Mouse (Mus musculus) adrenal gland, postnatal 36 days (tissue): Measurements from ENCODE around the gene Crmp1. TPM values are rescaled to one million over a fixed set of nuclear protein-coding genes. Genes with fewer than 3 reads are reported as not detected.
A peak's percentile ranks its signal among the peaks of the same experiment; 100 is the strongest.

Experiments
- DNase-seq, 2 experiments: peaks; one replicate each; pipeline ENCODE4 v3.0.0; 2021; ENCODE audit warnings: mixed read lengths in 1 of 2
- long read RNA-seq, 2 experiments: library from polyadenylated mRNA; stranded (forward); transcript quantifications; one replicate each; pipeline ENCODE4 v2.0.0; 2021; ENCODE audit warnings: borderline sequencing depth in 2 of 2
- total RNA-seq, 2 experiments: library from RNA; stranded (reverse); gene quantifications; 2 replicates each; pipeline ENCODE4 v1.2.3; 2021

The Crmp1 gene
- 1 to 10 TPM; 5.2 to 6.6 TPM for total RNA-seq
- long read RNA-seq, experiment 1, partial matches to known transcripts = 0 of 6 reads
- long read RNA-seq, experiment 1, other reads (novel, unspliced or antisense) = 0 of 6 reads
- long read RNA-seq, experiment 2, partial matches to known transcripts = 0 of 4 reads
- long read RNA-seq, experiment 2, other reads (novel, unspliced or antisense) = 1 of 4 reads

- peak; percentile 53 to 56 for DNase-seq
Observed at GRCm38 (mm10) chr5:37241651-37242151, at the start of gene Crmp1. Gene Crmp1, plus strand, starts transcription at chr5:37241940.

GRCm38 (mm10) chr5:37196196-37196595 is 45.5 kb upstream of the Crmp1 start:
- no peak for DNase-seq

GRCm38 (mm10) chr5:37196666-37197250 is 45.0 kb upstream of the Crmp1 start:
- DNase-seq = no peak

GRCm38 (mm10) chr5:37197423-37197822 is 44.3 kb upstream of the Crmp1 start:
- DNase-seq = no peak

- no peak for DNase-seq
Observed at GRCm38 (mm10) chr5:37198011-37198688, 43.6 kb upstream of the Crmp1 start.

- DNase-seq = no peak
Observed at GRCm38 (mm10) chr5:37202285-37202684, 39.5 kb upstream of the Crmp1 start.

- no peak for DNase-seq
Observed at GRCm38 (mm10) chr5:37204886-37205285, 36.9 kb upstream of the Crmp1 start.

GRCm38 (mm10) chr5:37205420-37205819 is 36.3 kb upstream of the Crmp1 start:
- DNase-seq = no peak

- no peak for DNase-seq
Observed at GRCm38 (mm10) chr5:37206364-37206763, 35.4 kb upstream of the Crmp1 start.

GRCm38 (mm10) chr5:37212938-37213708 is 28.6 kb upstream of the Crmp1 start:
- DNase-seq = no peak

GRCm38 (mm10) chr5:37213709-37214103 is 28.0 kb upstream of the Crmp1 start:
- DNase-seq = no peak

- DNase-seq = no peak
Observed at GRCm38 (mm10) chr5:37214614-37215013, 27.1 kb upstream of the Crmp1 start.

- DNase-seq = peak; percentile 38 to 50
Observed at GRCm38 (mm10) chr5:37215276-37215675, 26.5 kb upstream of the Crmp1 start.

- no peak for DNase-seq
Observed at GRCm38 (mm10) chr5:37219615-37220014, 22.1 kb upstream of the Crmp1 start.

GRCm38 (mm10) chr5:37220575-37220974 is 21.2 kb upstream of the Crmp1 start:
- no peak for DNase-seq

- DNase-seq = no peak
Observed at GRCm38 (mm10) chr5:37221563-37221962, 20.2 kb upstream of the Crmp1 start.

GRCm38 (mm10) chr5:37222316-37222715 is 19.4 kb upstream of the Crmp1 start:
- DNase-seq = no peak

- DNase-seq = no peak
Observed at GRCm38 (mm10) chr5:37225708-37226107, 16.0 kb upstream of the Crmp1 start.

GRCm38 (mm10) chr5:37227956-37228680 is 13.6 kb upstream of the Crmp1 start:
- no peak for DNase-seq

GRCm38 (mm10) chr5:37228894-37229293 is 12.8 kb upstream of the Crmp1 start:
- no peak for DNase-seq

GRCm38 (mm10) chr5:37233010-37233557 is 8.7 kb upstream of the Crmp1 start:
- no peak for DNase-seq

GRCm38 (mm10) chr5:37238654-37239053 is 3.1 kb upstream of the Crmp1 start:
- DNase-seq = no peak
